Mouse (Mus musculus) ES-E14 (cell line): ENCODE measurements around the gene Radil.

Experiments
- CHD2 ChIP-seq: IDR thresholded peaks from 2 replicates; pipeline ENCODE4 v1.6.1; 2014; ENCODE audit warnings: mild to moderate bottlenecking, low read depth, low read length, inconsistent platforms
- HCFC1 ChIP-seq: IDR thresholded peaks from 2 replicates; pipeline ENCODE4 v1.6.1; 2012; ENCODE audit warnings: low read length, inconsistent platforms, borderline replicate concordance; ENCODE audit not compliant: insufficient read depth
- MAFK ChIP-seq: IDR thresholded peaks from 2 replicates; pipeline ENCODE4 v1.6.1; 2014; ENCODE audit warnings: mild to moderate bottlenecking, low read depth, low read length, inconsistent platforms; ENCODE audit not compliant: insufficient read depth
- ZNF384 ChIP-seq: IDR thresholded peaks from 2 replicates; pipeline ENCODE4 v1.6.1; 2012; ENCODE audit warnings: low read depth, low read length, inconsistent platforms

GRCm38 (mm10) chr5:142448076-142448475, 102.8 kb downstream of the Radil start:
- TF ChIP-seq MAFK (no peak), ZNF384 (no peak), CHD2 (no peak), HCFC1 (no peak)
